Mouse (Mus musculus): ENCODE data around the gene Mkks. TPM values are rescaled to one million over a fixed set of nuclear protein-coding genes. Genes with fewer than 3 reads are reported as not detected.

Mkks gene
- polyA plus RNA-seq (2021; fragmentation: Nextera tagmentation), result 12.7 and 13.6 TPM in 2 replicates
- long read RNA-seq, experiment 1, transcript Mkks-202 (6 exons, 3,178 nt), result major isoform, 194 of 220 reads
- long read RNA-seq, experiment 1, partial matches to known transcripts, result 3 of 220 reads
- long read RNA-seq, experiment 1, other reads (novel, unspliced or antisense), result 23 of 220 reads
- long read RNA-seq, experiment 2, transcript Mkks-202 (6 exons, 3,178 nt), result major isoform, 16 of 33 reads
- long read RNA-seq, experiment 2, partial matches to known transcripts, result 12 of 33 reads
- long read RNA-seq, experiment 2, other reads (novel, unspliced or antisense), result 5 of 33 reads

GRCm38 (mm10) chr2:136891068-136891950 is at the start of gene Mkks, which contains the start of the genes Slx4ip and AL731706.1:
Gene Mkks (minus strand): TSS chr2:136891389.
Gene Slx4ip (plus strand): TSS chr2:136891218.
Gene AL731706.1 (minus strand): TSS chr2:136891389.

GRCm38 (mm10) chr2:136885579-136885978 is 5.6 kb downstream of the Mkks start, which contains the start of gene AL731706.2:
Gene AL731706.2 (minus strand): TSS chr2:136885679.

Other genes starting within 250 kb of the Mkks start
- gene Snap25, start 177.9 kb downstream of the Mkks start, polyA plus RNA-seq (2021; fragmentation: Nextera tagmentation), result 2,961 and 3,347 TPM in 2 replicates
- 79.1 and 86.9 TPM in 2 replicates for gene AL731706.2, start 5.7 kb downstream of the Mkks start, polyA plus RNA-seq (2021; fragmentation: Nextera tagmentation)
- gene Slx4ip, start 171 bp downstream of the Mkks start, polyA plus RNA-seq (2021; fragmentation: Nextera tagmentation), result 1.9 and 3.1 TPM in 2 replicates
- gene AL731706.1, start within 50 bp of the Mkks start, polyA plus RNA-seq (2021; fragmentation: Nextera tagmentation), result 79.2 and 86.9 TPM in 2 replicates
- 3.0 and 4.3 TPM in 2 replicates for gene Jag1, start 225.3 kb upstream of the Mkks start, polyA plus RNA-seq (2021; fragmentation: Nextera tagmentation)

Measured in left cerebral cortex, adult 6 months (tissue).